Mouse (Mus musculus): ENCODE measurements around the gene Glt8d1. TPM values are rescaled to one million over a fixed set of nuclear protein-coding genes. Genes with fewer than 3 reads are reported as not detected.

Glt8d1 gene
- polyA plus RNA-seq, 1 experiment, result 7.4 TPM

- H3K27ac ChIP-seq (ENCODE audit: insufficient read depth, low read length), result no peak overlapping the region
- 0 out of 2 replicates have a peak, but pooled peaks cover 1% of the 10 kb centered on the region for H3K36me3 ChIP-seq (ENCODE audit: control insufficient read depth, insufficient read depth, low read length)
- peaks cover 2% of the 10 kb centered on the region; the same call in 1 of the 2 replicates for H3K4me1 ChIP-seq (ENCODE audit: control insufficient read depth, insufficient read depth, insufficient read length)
- TF ChIP-seq CTCF (IDR thresholded peaks at IDR 0.05; ENCODE audit: extremely low read depth, insufficient read depth, insufficient read length, insufficient replicate concordance) (no peak), POLR2A (IDR thresholded peaks at IDR 0.05; ENCODE audit: low read depth, low read length) (no peak)
- H3K27me3 ChIP-seq (ENCODE audit: control insufficient read depth, insufficient read depth, low read length), result no peaks in the 10 kb centered on the region
- DNase-seq (ENCODE audit: low read depth in 1 of 2, low spot score in 2 of 2), result no peak
- H3K4me3 ChIP-seq (ENCODE audit: extremely low read depth, insufficient read depth, insufficient read length), result no peak overlapping the region
These were observed 4.8 kb upstream of the Glt8d1 start for GRCm38 (mm10) chr14:30996417-30996816.

GRCm38 (mm10) chr14:31000356-31000755 is 844 bp upstream of the Glt8d1 start:
- WGBS, result 52% methylated on average over 10 of the region's 10 CpGs
- Histone ChIP-seq H3K27me3 (ENCODE audit: control insufficient read depth, insufficient read depth, low read length) (no peaks in the 10 kb centered on the region), H3K27ac (ENCODE audit: insufficient read depth, low read length) (no peak overlapping the region), H3K4me3 (ENCODE audit: extremely low read depth, insufficient read depth, insufficient read length) (no peak overlapping the region), H3K4me1 (ENCODE audit: control insufficient read depth, insufficient read depth, insufficient read length) (peaks cover 2% of the 10 kb centered on the region; the same call in 1 of the 2 replicates), H3K36me3 (ENCODE audit: control insufficient read depth, insufficient read depth, low read length) (0 out of 2 replicates have a peak, but pooled peaks cover 1% of the 10 kb centered on the region)
- no peak for DNase-seq (ENCODE audit: low read depth in 1 of 2, low spot score in 2 of 2)
- TF ChIP-seq CTCF (IDR thresholded peaks at IDR 0.05; ENCODE audit: extremely low read depth, insufficient read depth, insufficient read length, insufficient replicate concordance) (no peak), POLR2A (IDR thresholded peaks at IDR 0.05; ENCODE audit: low read depth, low read length) (no peak)

- H3K27ac ChIP-seq (ENCODE audit: insufficient read depth, low read length), result peak overlapping the region; percentile 61
- H3K4me3 ChIP-seq (ENCODE audit: extremely low read depth, insufficient read depth, insufficient read length), result peak overlapping the region; percentile 93
- H3K36me3 ChIP-seq (ENCODE audit: control insufficient read depth, insufficient read depth, low read length), result 0 out of 2 replicates have a peak, but pooled peaks cover 1% of the 10 kb centered on the region
- DNase-seq (ENCODE audit: low read depth in 1 of 2, low spot score in 2 of 2), result no peak
- H3K27me3 ChIP-seq (ENCODE audit: control insufficient read depth, insufficient read depth, low read length), result no peaks in the 10 kb centered on the region
- TF ChIP-seq CTCF (IDR thresholded peaks at IDR 0.05; ENCODE audit: extremely low read depth, insufficient read depth, insufficient read length, insufficient replicate concordance) (no peak), POLR2A (IDR thresholded peaks at IDR 0.05; ENCODE audit: low read depth, low read length) (no peak; the same call in 1 of the 2 replicates)
- peaks cover 2% of the 10 kb centered on the region; the same call in 1 of the 2 replicates for H3K4me1 ChIP-seq (ENCODE audit: control insufficient read depth, insufficient read depth, insufficient read length)
- under 1% methylated on average over 21 of the region's 21 CpGs for WGBS
These were observed 339 bp upstream of the Glt8d1 start for GRCm38 (mm10) chr14:31000816-31001306.

GRCm38 (mm10) chr14:31004527-31004926 is 3.3 kb downstream of the Glt8d1 start:
- Histone ChIP-seq H3K4me3 (ENCODE audit: extremely low read depth, insufficient read depth, insufficient read length) (no peak overlapping the region), H3K36me3 (ENCODE audit: control insufficient read depth, insufficient read depth, low read length) (0 out of 2 replicates have a peak, but pooled peaks cover 3% of the 10 kb centered on the region), H3K27ac (ENCODE audit: insufficient read depth, low read length) (no peak overlapping the region), H3K4me1 (ENCODE audit: control insufficient read depth, insufficient read depth, insufficient read length) (peaks cover 2% of the 10 kb centered on the region; the same call in 1 of the 2 replicates), H3K27me3 (ENCODE audit: control insufficient read depth, insufficient read depth, low read length) (no peaks in the 10 kb centered on the region)
- WGBS, result 66% methylated on average over 2 of the region's 2 CpGs
- TF ChIP-seq CTCF (IDR thresholded peaks at IDR 0.05; ENCODE audit: extremely low read depth, insufficient read depth, insufficient read length, insufficient replicate concordance) (no peak), POLR2A (IDR thresholded peaks at IDR 0.05; ENCODE audit: low read depth, low read length) (no peak)
- no peak for DNase-seq (ENCODE audit: low read depth in 1 of 2, low spot score in 2 of 2)

- no peak for TF ChIP-seq POLR2A (IDR thresholded peaks at IDR 0.05; ENCODE audit: low read depth, low read length)
- TF ChIP-seq CTCF (IDR thresholded peaks at IDR 0.05; ENCODE audit: extremely low read depth, insufficient read depth, insufficient read length, insufficient replicate concordance), result no peak
- Histone ChIP-seq H3K36me3 (ENCODE audit: control insufficient read depth, insufficient read depth, low read length) (peaks cover 14% of the 10 kb centered on the region), H3K27ac (ENCODE audit: insufficient read depth, low read length) (no peak overlapping the region), H3K4me3 (ENCODE audit: extremely low read depth, insufficient read depth, insufficient read length) (no peak overlapping the region), H3K4me1 (ENCODE audit: control insufficient read depth, insufficient read depth, insufficient read length) (no peaks in the 10 kb centered on the region), H3K27me3 (ENCODE audit: control insufficient read depth, insufficient read depth, low read length) (no peaks in the 10 kb centered on the region)
- no peak for DNase-seq (ENCODE audit: low read depth in 1 of 2, low spot score in 2 of 2)
- 80% methylated on average over 5 of the region's 5 CpGs for WGBS
These were observed 5.6 kb downstream of the Glt8d1 start for GRCm38 (mm10) chr14:31006779-31007178.

GRCm38 (mm10) chr14:31011588-31011987 is 10.4 kb downstream of the Glt8d1 start:
- Histone ChIP-seq H3K4me3 (ENCODE audit: extremely low read depth, insufficient read depth, insufficient read length) (no peak overlapping the region), H3K27me3 (ENCODE audit: control insufficient read depth, insufficient read depth, low read length) (no peaks in the 10 kb centered on the region), H3K27ac (ENCODE audit: insufficient read depth, low read length) (no peak overlapping the region), H3K36me3 (ENCODE audit: control insufficient read depth, insufficient read depth, low read length) (peaks cover 46% of the 10 kb centered on the region), H3K4me1 (ENCODE audit: control insufficient read depth, insufficient read depth, insufficient read length) (no peaks in the 10 kb centered on the region)
- WGBS, result 94% methylated on average over 3 of the region's 3 CpGs
- DNase-seq (ENCODE audit: low read depth in 1 of 2, low spot score in 2 of 2), result no peak
- TF ChIP-seq POLR2A (IDR thresholded peaks at IDR 0.05; ENCODE audit: low read depth, low read length) (no peak), CTCF (IDR thresholded peaks at IDR 0.05; ENCODE audit: extremely low read depth, insufficient read depth, insufficient read length, insufficient replicate concordance) (no peak)

GRCm38 (mm10) chr14:31013928-31014327 is 12.7 kb downstream of the Glt8d1 start:
- WGBS, result 91% methylated on average over 2 of the region's 2 CpGs
- peaks cover 49% of the 10 kb centered on the region for H3K36me3 ChIP-seq (ENCODE audit: control insufficient read depth, insufficient read depth, low read length)

More at GRCm38 (mm10) chr14:31013928-31014327, 12.7 kb downstream of the Glt8d1 start:
- DNase-seq (ENCODE audit: low read depth in 1 of 2, low spot score in 2 of 2), result no peak
- TF ChIP-seq POLR2A (IDR thresholded peaks at IDR 0.05; ENCODE audit: low read depth, low read length) (no peak), CTCF (IDR thresholded peaks at IDR 0.05; ENCODE audit: extremely low read depth, insufficient read depth, insufficient read length, insufficient replicate concordance) (no peak)
- peaks cover 2% of the 10 kb centered on the region; the same call in 1 of the 2 replicates for H3K4me1 ChIP-seq (ENCODE audit: control insufficient read depth, insufficient read depth, insufficient read length)
- no peak overlapping the region for H3K27ac ChIP-seq (ENCODE audit: insufficient read depth, low read length)
- no peaks in the 10 kb centered on the region for H3K27me3 ChIP-seq (ENCODE audit: control insufficient read depth, insufficient read depth, low read length)
- H3K4me3 ChIP-seq (ENCODE audit: extremely low read depth, insufficient read depth, insufficient read length), result no peak overlapping the region

All from spleen, adult 2 months (tissue).